Mouse (Mus musculus) gastrocnemius, postnatal 4 days (tissue): Measurements from ENCODE around the gene Paqr3. TPM values are rescaled to one million over a fixed set of nuclear protein-coding genes. Genes with fewer than 3 reads are reported as not detected.

Experiments
- DNase-seq, 2 experiments: peaks; one replicate each; pipeline ENCODE4 v3.0.0; 2021 to 2022; ENCODE audit warnings: low spot score in 2 of 2, mixed read lengths in 2 of 2
- total RNA-seq, 2 experiments: library from RNA; stranded (reverse); gene quantifications; 2 replicates each; pipeline ENCODE4 v1.2.3; 2021

The Paqr3 gene
- total RNA-seq, 2 experiments from 2014 or later: 3.4 to 3.5 TPM

- no peak for DNase-seq
Measured at GRCm38 (mm10) chr5:97085071-97085470, 26.3 kb downstream of the Paqr3 start.

- no peak for DNase-seq
Measured at GRCm38 (mm10) chr5:97084541-97084940, 26.9 kb downstream of the Paqr3 start.

- no peak for DNase-seq
Measured at GRCm38 (mm10) chr5:97083701-97084100, 27.7 kb downstream of the Paqr3 start.

- DNase-seq: no peak
Measured at GRCm38 (mm10) chr5:97081481-97081880, 29.9 kb downstream of the Paqr3 start.

GRCm38 (mm10) chr5:97078641-97079040, 32.8 kb downstream of the Paqr3 start:
- no peak for DNase-seq

GRCm38 (mm10) chr5:97077676-97078075, 33.7 kb downstream of the Paqr3 start:
- DNase-seq: no peak

GRCm38 (mm10) chr5:97076167-97076566, 35.2 kb downstream of the Paqr3 start:
- DNase-seq: no peak

- DNase-seq: no peak
Measured at GRCm38 (mm10) chr5:97075476-97076151, 35.8 kb downstream of the Paqr3 start.

- no peak for DNase-seq
Measured at GRCm38 (mm10) chr5:97065746-97066145, 45.6 kb downstream of the Paqr3 start.

- DNase-seq: no peak
Measured at GRCm38 (mm10) chr5:97062041-97062440, 49.4 kb downstream of the Paqr3 start.

GRCm38 (mm10) chr5:97060864-97061263, 50.5 kb downstream of the Paqr3 start:
- DNase-seq: no peak

GRCm38 (mm10) chr5:97056791-97057450, 54.5 kb downstream of the Paqr3 start:
- no peak for DNase-seq

- no peak for DNase-seq
Measured at GRCm38 (mm10) chr5:97056359-97056758, 55.0 kb downstream of the Paqr3 start.

GRCm38 (mm10) chr5:97055511-97056068, 55.8 kb downstream of the Paqr3 start:
- peak in 1 of 2 experiments; percentile 20 for DNase-seq

GRCm38 (mm10) chr5:97054801-97055200, 56.6 kb downstream of the Paqr3 start:
- no peak for DNase-seq

- no peak for DNase-seq
Measured at GRCm38 (mm10) chr5:97054166-97054565, 57.2 kb downstream of the Paqr3 start.

GRCm38 (mm10) chr5:97048905-97049304, 62.5 kb downstream of the Paqr3 start:
- DNase-seq: no peak

- no peak for DNase-seq
Measured at GRCm38 (mm10) chr5:97046680-97047079, 64.7 kb downstream of the Paqr3 start.

GRCm38 (mm10) chr5:97045260-97045659, 66.1 kb downstream of the Paqr3 start:
- DNase-seq: no peak
